Mouse (Mus musculus) 416B (cell line): ENCODE measurements at regions not wholly inside any gene's neighbourhood (a gene's known extent, or its start where the extent isn't known, plus 50 kb on each side); places are given as distances from the start of the nearest gene placed in this dataset.

Source experiments
- DNase-seq: peaks from one replicate; pipeline ENCODE4 v3.0.0; 2011; ENCODE audit warnings: low read depth

GRCm38 (mm10) chr6:94957172-94957668 lies 159.8 kb upstream of the Kbtbd8 start:
- no peak for DNase-seq

GRCm38 (mm10) chr6:94954580-94954979 lies 162.5 kb upstream of the Kbtbd8 start:
- DNase-seq: no peak

GRCm38 (mm10) chr6:94953658-94954057 lies 163.4 kb upstream of the Kbtbd8 start:
- no peak for DNase-seq

- no peak for DNase-seq
Measured at GRCm38 (mm10) chr6:94951971-94952768, 164.9 kb upstream of the Kbtbd8 start.

GRCm38 (mm10) chr6:94950944-94951343 lies 166.1 kb upstream of the Kbtbd8 start:
- no peak for DNase-seq

- DNase-seq: no peak
Measured at GRCm38 (mm10) chr6:94950319-94950718, 166.7 kb upstream of the Kbtbd8 start.

GRCm38 (mm10) chr6:94946352-94946900 lies 170.6 kb upstream of the Kbtbd8 start:
- no peak for DNase-seq

- no peak for DNase-seq
Measured at GRCm38 (mm10) chr6:94945715-94946114, 171.3 kb upstream of the Kbtbd8 start.

- DNase-seq: no peak
Measured at GRCm38 (mm10) chr6:94944196-94944595, 172.8 kb upstream of the Kbtbd8 start.

GRCm38 (mm10) chr6:94938949-94939348 lies 178.1 kb upstream of the Kbtbd8 start:
- peak; percentile 38 for DNase-seq

- no peak for DNase-seq
Measured at GRCm38 (mm10) chr6:94936206-94936605, 180.8 kb upstream of the Kbtbd8 start.

GRCm38 (mm10) chr6:94935706-94936105 lies 181.3 kb upstream of the Kbtbd8 start:
- no peak for DNase-seq

GRCm38 (mm10) chr6:94927811-94928210 lies 189.2 kb upstream of the Kbtbd8 start:
- no peak for DNase-seq

- peak; percentile 4 for DNase-seq
Measured at GRCm38 (mm10) chr6:94926652-94927211, 190.3 kb upstream of the Kbtbd8 start.

GRCm38 (mm10) chr6:94925408-94925807 lies 191.6 kb upstream of the Kbtbd8 start:
- DNase-seq: no peak

GRCm38 (mm10) chr6:94924338-94925039 lies 192.6 kb upstream of the Kbtbd8 start:
- no peak for DNase-seq

- peak; percentile 4 for DNase-seq
Measured at GRCm38 (mm10) chr6:94921741-94922140, 195.3 kb upstream of the Kbtbd8 start.

GRCm38 (mm10) chr6:94920770-94921169 lies 196.3 kb upstream of the Kbtbd8 start:
- DNase-seq: no peak

GRCm38 (mm10) chr6:94919194-94919743 lies 197.8 kb upstream of the Kbtbd8 start:
- peak; percentile 9 for DNase-seq

- DNase-seq: no peak
Measured at GRCm38 (mm10) chr6:94915842-94916620, 201.0 kb upstream of the Kbtbd8 start.

- no peak for DNase-seq
Measured at GRCm38 (mm10) chr6:94911836-94912235, 205.2 kb upstream of the Kbtbd8 start.
